In the genomic region with DNA sequence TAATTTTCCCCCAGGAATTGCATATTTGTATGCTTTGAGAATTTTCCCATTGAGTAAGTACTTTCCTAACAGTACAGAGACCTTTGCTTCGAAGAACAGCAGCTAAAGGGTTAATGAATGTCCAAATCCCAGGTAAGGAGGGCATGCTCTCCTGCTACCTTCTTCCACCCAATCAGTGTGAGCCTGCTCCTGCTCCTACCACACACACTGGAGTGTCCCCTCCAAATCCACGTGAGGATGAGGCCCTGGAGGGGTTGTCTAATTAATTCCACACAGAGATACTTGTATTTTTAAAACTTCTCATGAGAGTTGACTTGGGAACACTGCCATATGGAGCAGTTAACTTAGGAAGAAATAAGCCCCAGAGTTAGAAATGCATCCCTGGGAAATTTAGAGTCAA, we compare ENCODE assay signal across 25 mouse cellular contexts.
"Had no signal": no experiment of that assay in that cellular context is flagged by ENCODE, and none has a peak within 500 bp of the region (broad histone marks: within the 10 kb centered on the region; RNA-seq: fewer than 3 reads in every experiment).

No protein-coding gene starts in this region.

- H3K9me3 ChIP-seq: heart, embryonic 10.5 days; heart, embryonic 12.5 days; hindbrain, embryonic 10.5 days; hindbrain, embryonic 12.5 days; intestine, embryonic 15.5 days; limb, embryonic 10.5 days; limb, embryonic 12.5 days; liver, embryonic 13.5 days; liver, embryonic 15.5 days had no signal

- H3K4me2 ChIP-seq: heart, embryonic 12.5 days; hindbrain, embryonic 12.5 days; hindbrain, embryonic 14.5 days; intestine, embryonic 15.5 days; limb, embryonic 12.5 days; liver, embryonic 11.5 days; liver, embryonic 13.5 days; liver, embryonic 15.5 days had no signal

- H3K9ac ChIP-seq: heart, embryonic 12.5 days; hindbrain, embryonic 12.5 days; hindbrain, embryonic 14.5 days; intestine, embryonic 15.5 days; limb, embryonic 12.5 days; liver, embryonic 13.5 days; liver, embryonic 15.5 days; liver, postnatal 0 days had no signal

- H3K27ac ChIP-seq: gastrocnemius, adult 2 months; heart, embryonic 10.5 days; hindbrain, embryonic 10.5 days; hindbrain, embryonic 12.5 days; hindbrain, embryonic 14.5 days; intestine, embryonic 15.5 days; kidney, postnatal 0 days; layer of hippocampus, adult 2 months; left cerebral cortex, adult 2 months; limb, embryonic 10.5 days; limb, embryonic 12.5 days; liver, embryonic 13.5 days; liver, embryonic 15.5 days had no signal

- ATAC-seq: hindbrain, embryonic 16.5 days; inflammation-experienced regulatory T-cells, adult 6 months; intestine, embryonic 15.5 days; intestine, postnatal 0 days; liver, postnatal 0 days had no signal

- H3K4me3 ChIP-seq: gastrocnemius, adult 2 months; heart, embryonic 10.5 days; heart, embryonic 12.5 days; hindbrain, embryonic 10.5 days; hindbrain, embryonic 12.5 days; intestine, embryonic 15.5 days; layer of hippocampus, adult 2 months; left cerebral cortex, adult 2 months; limb, embryonic 10.5 days; limb, embryonic 12.5 days; liver, embryonic 13.5 days; liver, embryonic 15.5 days had no signal

- H3K4me1 ChIP-seq: hindbrain, embryonic 10.5 days; hindbrain, embryonic 12.5 days; limb, embryonic 10.5 days; limb, embryonic 12.5 days had no signal

- H3K27me3 ChIP-seq: heart, embryonic 12.5 days; hindbrain, embryonic 12.5 days; intestine, embryonic 15.5 days; liver, embryonic 13.5 days; liver, embryonic 15.5 days had no signal

- DNase-seq: gastrocnemius, adult 2 months; gastrocnemius, postnatal 10 days; gastrocnemius, postnatal 25 days; heart, adult 18-20 months; heart, postnatal 10 days; heart, postnatal 4 days; liver; liver, embryonic 13.5 days; liver, postnatal 0 days had no signal
